12 mouse cellular contexts compared by ENCODE assay signal in the genomic region with DNA sequence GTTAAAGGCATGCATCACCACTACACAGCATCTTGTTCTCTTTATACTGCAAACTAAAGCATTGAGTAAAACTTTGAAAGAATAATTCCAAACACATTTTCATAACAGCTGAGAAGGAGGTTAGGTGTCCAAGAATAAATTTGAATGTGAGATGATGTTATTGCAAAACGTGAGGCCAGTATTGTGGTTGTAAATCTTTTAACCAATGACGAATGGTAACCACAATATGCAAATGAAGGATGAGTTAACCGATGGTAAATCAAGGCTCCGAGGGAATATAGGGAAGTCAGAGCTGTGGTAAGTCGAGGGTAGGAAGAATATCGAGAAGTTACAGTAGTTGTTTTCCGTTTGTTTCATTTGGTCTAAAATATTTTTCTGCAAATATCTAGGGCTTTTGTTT. TPM values are rescaled to one million over a fixed set of nuclear protein-coding genes. Genes with fewer than 3 reads are reported as not detected.
"Had no signal": no experiment of that assay in that cellular context is flagged by ENCODE, and none has a peak within 500 bp of the region (broad histone marks: within the 10 kb centered on the region; RNA-seq: fewer than 3 reads in every experiment).

No protein-coding gene starts in this region.

- ATAC-seq: midbrain, embryonic 16.5 days had no signal

- DNase-seq: lung, adult 18-20 months; lung, embryonic 14.5 days; midbrain, embryonic 14.5 days; retina, postnatal 1 day; right cerebral cortex, adult 18-20 months; right cerebral cortex, postnatal 25 days; right cerebral cortex, postnatal 4 days; thymus, adult 18-20 months; thymus, postnatal 14 days; thymus, postnatal 36 days had no signal

RNA-seq across cellular contexts. Expression of a gene that starts 11.1 kb away (rescaled TPM):
- total RNA-seq: megakaryocyte-erythroid progenitor cell, adult 5-6 weeks had no signal
